Mouse (Mus musculus): Measurements from ENCODE around the gene 1700001C19Rik.

DNA sequence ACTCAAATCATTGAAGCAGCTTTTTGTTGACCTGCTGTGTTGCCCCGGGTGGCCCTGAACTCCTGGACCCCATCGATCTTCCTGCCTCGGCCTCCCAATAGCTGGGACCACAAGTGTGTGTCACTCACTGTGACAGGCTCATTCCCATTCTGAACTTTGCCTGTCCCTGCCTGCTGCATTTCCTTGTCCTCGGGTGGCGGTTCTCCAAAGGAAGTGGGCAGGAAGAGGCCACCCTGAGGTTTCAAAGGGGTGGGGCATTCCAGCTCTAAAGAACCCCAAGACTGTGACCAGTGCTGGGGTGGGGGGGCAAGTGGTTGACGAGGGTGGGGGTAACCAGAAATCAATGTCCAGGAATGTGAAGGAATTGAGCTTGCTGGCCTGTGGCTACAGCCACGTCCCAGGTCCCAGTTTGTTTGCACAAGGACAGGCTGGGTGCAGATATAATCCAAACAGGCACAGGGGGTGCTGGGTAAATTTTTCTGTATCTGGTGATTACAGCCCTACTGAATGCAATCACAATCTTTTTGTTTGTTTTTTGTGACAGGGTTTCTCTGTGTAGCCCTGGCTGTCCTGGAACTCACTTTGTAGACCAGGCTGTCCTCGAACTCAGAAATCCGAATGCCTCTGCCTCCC is 2.3 kb upstream of the 1700001C19Rik start:
- TF ChIP-seq CTCF (IDR thresholded peaks at IDR 0.05; ENCODE audit: low read depth, low read length): no peak
- TF ChIP-seq GATA1 (IDR thresholded peaks at IDR 0.05; ENCODE audit: borderline replicate concordance, low read length): no peak
- no peak for TF ChIP-seq GATA2 (IDR thresholded peaks at IDR 0.05; ENCODE audit: borderline replicate concordance, low read depth, low read length)
- no peak for TF ChIP-seq TAL1 (conservative IDR thresholded peaks at IDR 0.05; ENCODE audit: low read depth, low read length)

Measured in G1E (cell line).